Mouse (Mus musculus) forebrain, postnatal 0 days (tissue): ENCODE results near the gene Clba1. TPM values are rescaled to one million over a fixed set of nuclear protein-coding genes. Genes with fewer than 3 reads are reported as not detected.

ENCODE experiments used
- ATAC-seq: fragments of 200-750 bp; cut with Nextera tagmentation; 2 replicates; pipeline ENCODE4 v1.8.0; 2017; ENCODE audit warnings: mild to moderate bottlenecking, moderate library complexity
- DNase-seq: peaks from one replicate; pipeline ENCODE4 v3.0.0-alpha.2; 2015
- H3K27ac ChIP-seq: fragments of 300-500 bp; sonication (generic); 2 replicates; pipeline ENCODE4 v1.5.1; 2014; ENCODE audit warnings: low read depth, mild to moderate bottlenecking, antibody characterized with exemption, low read length, moderate library complexity, mixed read lengths
- H3K27me3 ChIP-seq: fragments of 300-500 bp; sonication (generic); 2 replicates; pipeline ENCODE4 v1.6.1; 2014; ENCODE audit warnings: mild to moderate bottlenecking, low read length, mixed read lengths; ENCODE audit not compliant: insufficient read depth
- H3K36me3 ChIP-seq: fragments of 300-500 bp; sonication (generic); 2 replicates; pipeline ENCODE4 v1.6.1; 2014; ENCODE audit warnings: mild to moderate bottlenecking, moderate library complexity; ENCODE audit not compliant: insufficient read depth
- H3K4me1 ChIP-seq: fragments of 300-500 bp; sonication (generic); 2 replicates; pipeline ENCODE4 v1.6.1; 2014; ENCODE audit warnings: antibody characterized with exemption; ENCODE audit not compliant: insufficient read depth
- H3K4me2 ChIP-seq: fragments of 300-500 bp; sonication (generic); 2 replicates; pipeline ENCODE4 v1.6.1; 2014; ENCODE audit warnings: low read depth, mild to moderate bottlenecking, moderate library complexity
- H3K4me3 ChIP-seq: fragments of 300-500 bp; sonication (generic); 2 replicates; pipeline ENCODE4 v1.5.1; 2014; ENCODE audit warnings: low read depth, low read length, mixed read lengths
- H3K9ac ChIP-seq: fragments of 300-500 bp; sonication (generic); 2 replicates; pipeline ENCODE4 v1.6.1; 2014; ENCODE audit warnings: mild to moderate bottlenecking
- H3K9me3 ChIP-seq: fragments of 300-500 bp; sonication (generic); 2 replicates; pipeline ENCODE4 v1.6.1; 2016; ENCODE audit warnings: low read length
- CTCF ChIP-seq: sonication (generic); IDR thresholded peaks from 2 replicates; pipeline ENCODE4 v1.5.1; 2016; ENCODE audit warnings: antibody characterized with exemption, control low read depth, low read depth
- WGBS: fragments of 180-500 bp; shearing (Covaris S2); extraction: QIAGEN DNeasy Blood & Tissue Kit; methylation state at CpG from one replicate; pipeline ENCODE4 v1.1.7; 2014; 5-methylcytosine and 5-hydroxymethylcytosine counted together
- polyA plus RNA-seq: library from polyadenylated mRNA; unstranded; fragments of >200 nt; fragmentation: Nextera tagmentation; extraction: Ambion mirVana; gene quantifications from 2 replicates; pipeline ENCODE4 v1.2.1, GENCODE M21; 2015
- total RNA-seq: library from RNA; depleted of rRNA; stranded (reverse); fragments of >200 nt; gene quantifications from 2 replicates; pipeline ENCODE4 v1.2.3, GENCODE M21; 2014

The Clba1 gene
- total and polyA plus RNA-seq, 2 experiments from 2014 or later = 19.5 to 26.1 TPM

DNA sequence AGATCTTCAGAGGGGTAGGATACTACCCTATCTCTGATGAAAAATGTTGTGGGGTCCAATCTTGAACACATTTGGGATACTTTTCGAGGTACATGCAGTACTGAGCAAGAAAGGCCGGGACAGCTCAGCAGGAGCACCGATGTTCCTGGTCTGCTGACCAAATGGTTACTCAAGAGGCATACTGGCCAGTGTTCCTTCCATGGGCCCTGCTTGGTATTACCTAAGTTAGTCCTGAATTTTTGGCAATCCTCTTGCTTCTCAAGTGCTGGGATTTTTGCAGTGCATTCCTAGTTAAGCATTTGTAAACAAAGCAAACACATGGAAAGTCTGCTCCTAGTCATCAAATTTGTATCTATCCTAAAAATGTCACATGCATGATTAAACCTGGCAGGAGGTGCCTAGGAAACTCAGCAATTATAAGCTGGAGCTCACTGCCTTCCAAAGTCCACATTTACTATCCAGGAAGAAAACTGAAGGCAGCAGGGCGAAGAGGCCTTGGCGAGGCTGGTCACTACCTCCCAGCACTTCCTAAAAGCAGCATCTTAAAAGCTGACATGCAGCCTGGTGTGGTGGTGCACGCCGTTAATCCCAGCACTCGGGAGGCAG lies 10.4 kb downstream of the Clba1 start:
- TF ChIP-seq CTCF = no peak
- no peaks in the 10 kb centered on the region for H3K27me3 ChIP-seq
- H3K9ac ChIP-seq = no peak overlapping the region
- peaks cover 54% of the 10 kb centered on the region for H3K36me3 ChIP-seq
- no peak overlapping the region for H3K4me3 ChIP-seq
- ATAC-seq (no peak), DNase-seq (no peak)
- no peaks in the 10 kb centered on the region for H3K9me3 ChIP-seq
- H3K27ac ChIP-seq = no peak overlapping the region
- 91% methylated on average over 8 of the region's 8 CpGs for WGBS
- no peak overlapping the region for H3K4me2 ChIP-seq
- H3K4me1 ChIP-seq = no peaks in the 10 kb centered on the region

DNA sequence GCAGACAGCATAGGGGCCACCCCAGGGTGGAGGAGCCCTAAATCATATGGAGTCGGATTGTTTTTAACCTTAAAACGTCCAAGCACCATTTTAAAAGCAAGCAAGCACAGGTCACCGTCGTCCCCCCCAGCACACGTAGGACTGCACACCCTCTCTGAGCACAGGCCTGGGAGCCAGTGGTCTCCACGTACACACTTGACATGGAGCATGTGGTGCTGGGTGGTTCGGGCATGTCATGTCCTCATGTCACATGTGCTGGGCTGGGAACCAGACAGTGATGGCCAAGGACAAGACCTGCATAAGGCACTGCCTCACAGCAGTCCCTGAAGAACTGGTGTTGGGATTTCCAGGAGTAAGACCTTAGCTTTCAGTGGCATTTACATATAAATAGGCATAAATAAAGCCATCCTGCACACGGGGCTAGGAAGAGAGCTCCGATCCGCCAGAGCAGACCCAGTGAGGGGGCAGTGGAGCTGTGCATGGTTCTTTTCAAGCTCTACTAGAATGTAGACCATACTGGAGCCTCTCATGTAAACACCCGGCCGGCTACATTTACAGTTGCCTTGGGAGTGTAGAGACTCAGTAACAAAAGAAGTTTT lies 11.8 kb downstream of the Clba1 start:
- no peaks in the 10 kb centered on the region for H3K27me3 ChIP-seq
- WGBS = 69% methylated on average over 12 of the region's 12 CpGs

DNA sequence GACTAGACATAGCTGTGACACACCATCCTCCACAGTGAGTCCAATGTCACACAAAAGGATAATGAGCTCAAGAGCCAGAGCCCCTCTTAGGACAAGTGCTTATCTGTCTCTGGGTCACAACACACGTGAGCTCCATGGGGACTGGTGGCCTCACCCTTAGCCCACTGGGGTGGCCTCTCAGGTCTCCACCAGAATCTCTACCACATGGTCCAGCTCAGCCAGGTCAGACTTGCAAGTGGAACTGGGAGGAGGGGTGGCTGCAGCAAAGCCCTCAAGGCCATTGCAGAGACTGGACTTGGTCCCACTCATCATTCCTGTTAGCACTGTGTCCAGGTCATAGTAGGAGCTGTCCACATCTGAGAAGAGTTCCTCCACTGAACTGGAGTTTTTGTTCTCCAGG lies 12.5 kb downstream of the Clba1 start:
- DNase-seq = no peak
- H3K36me3 ChIP-seq = peaks cover 42% of the 10 kb centered on the region
- no peak overlapping the region for H3K27ac ChIP-seq
- H3K4me1 ChIP-seq = peaks cover 4% of the 10 kb centered on the region; the same call in 1 of the 2 replicates
- no peak overlapping the region for H3K4me3 ChIP-seq
- no peaks in the 10 kb centered on the region for H3K9me3 ChIP-seq
- H3K9ac ChIP-seq = no peak overlapping the region
- ATAC-seq = no peak
- WGBS = 65% methylated on average over 1 of the region's 1 CpGs
- H3K27me3 ChIP-seq = no peaks in the 10 kb centered on the region
- no peak overlapping the region for H3K4me2 ChIP-seq
- no peak for TF ChIP-seq CTCF

More for the DNA sequence above, 11.8 kb downstream of the Clba1 start:
- no peak overlapping the region for H3K4me2 ChIP-seq
- no peak for TF ChIP-seq CTCF
- H3K36me3 ChIP-seq = peaks cover 43% of the 10 kb centered on the region
- H3K4me1 ChIP-seq = peaks cover under 1% of the 10 kb centered on the region; the same call in 1 of the 2 replicates
- ATAC-seq (no peak), DNase-seq (no peak)
- no peaks in the 10 kb centered on the region for H3K9me3 ChIP-seq
- H3K27ac ChIP-seq = no peak overlapping the region
- no peak overlapping the region for H3K4me3 ChIP-seq
- no peak overlapping the region for H3K9ac ChIP-seq

DNA sequence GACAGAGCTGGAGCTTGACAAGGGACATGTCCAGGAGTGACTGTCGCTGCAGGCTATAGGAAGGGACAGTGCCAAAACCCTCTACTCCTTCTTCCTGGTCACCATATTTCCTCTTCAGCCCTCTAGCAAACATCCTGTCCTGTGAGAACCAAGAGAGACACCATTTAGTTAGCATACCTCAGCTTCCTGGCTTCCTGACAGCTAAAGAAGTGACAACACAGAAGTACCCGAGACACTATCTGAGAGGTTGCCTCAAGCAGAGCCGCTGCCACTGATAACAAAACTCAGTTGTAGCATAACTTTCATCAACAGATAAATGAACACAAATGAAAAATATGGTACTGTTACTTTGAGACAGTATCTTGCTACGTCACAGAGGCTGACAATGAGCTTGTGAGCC lies 13.2 kb downstream of the Clba1 start:
- Histone ChIP-seq H3K9me3 (no peaks in the 10 kb centered on the region), H3K4me1 (peaks cover 4% of the 10 kb centered on the region; the same call in 1 of the 2 replicates), H3K4me2 (no peak overlapping the region), H3K27ac (no peak overlapping the region), H3K36me3 (peaks cover 47% of the 10 kb centered on the region), H3K4me3 (no peak overlapping the region), H3K27me3 (no peaks in the 10 kb centered on the region), H3K9ac (no peak overlapping the region)
- ATAC-seq = no peak
- WGBS = 85% methylated on average over 4 of the region's 4 CpGs
- TF ChIP-seq CTCF = no peak
- no peak for DNase-seq

DNA sequence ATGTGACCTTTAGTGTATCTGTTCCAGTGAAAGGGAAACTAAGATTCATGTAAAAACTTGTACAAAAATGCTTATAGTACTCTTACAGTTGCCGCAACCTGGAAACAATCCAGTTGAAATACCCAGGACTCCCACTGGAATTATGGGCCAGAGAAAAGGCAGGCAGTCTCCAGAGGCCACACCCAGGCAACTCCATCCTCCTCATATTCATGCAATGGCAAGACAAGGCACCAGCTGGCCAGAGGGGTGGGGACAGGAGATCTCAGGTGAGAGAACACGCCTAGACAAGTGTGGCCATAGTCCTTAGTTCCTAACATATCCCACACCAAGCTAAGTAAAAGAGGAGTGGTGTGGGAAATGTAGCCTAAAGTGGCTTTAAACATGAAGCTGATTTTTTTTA lies 13.9 kb downstream of the Clba1 start:
- H3K9ac ChIP-seq = no peak overlapping the region
- H3K27me3 ChIP-seq = no peaks in the 10 kb centered on the region
- H3K4me1 ChIP-seq = peaks cover 10% of the 10 kb centered on the region
- H3K4me2 ChIP-seq = no peak overlapping the region
- no peak overlapping the region for H3K4me3 ChIP-seq
- peaks cover 51% of the 10 kb centered on the region for H3K36me3 ChIP-seq
- ATAC-seq (no peak), DNase-seq (no peak)
- no peak overlapping the region for H3K27ac ChIP-seq
- 77% methylated on average over 2 of the region's 2 CpGs for WGBS
- TF ChIP-seq CTCF = no peak
- H3K9me3 ChIP-seq = no peaks in the 10 kb centered on the region

DNA sequence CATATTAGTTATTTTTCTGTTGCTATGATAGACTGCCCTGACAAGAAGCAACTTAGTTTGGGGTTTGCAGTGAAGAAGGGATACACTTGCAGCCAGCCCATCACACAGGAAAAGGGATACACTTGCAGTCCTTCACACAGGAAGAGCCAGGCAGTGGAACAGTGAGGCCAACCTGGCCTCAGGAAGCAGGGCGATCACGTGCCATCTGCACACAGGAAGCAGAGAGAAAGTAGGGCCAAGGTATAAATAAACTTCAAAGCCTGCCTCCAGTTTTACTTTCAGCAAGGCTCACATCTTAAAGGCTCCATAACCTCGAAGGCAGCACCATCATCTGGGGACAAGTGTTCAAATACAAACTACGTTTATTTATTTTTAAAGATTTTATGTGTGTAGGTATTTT lies 14.5 kb downstream of the Clba1 start:
- H3K27ac ChIP-seq = no peak overlapping the region
- H3K4me2 ChIP-seq = no peak overlapping the region
- DNase-seq (no peak), ATAC-seq (no peak)
- no peaks in the 10 kb centered on the region for H3K27me3 ChIP-seq
- peaks cover 13% of the 10 kb centered on the region for H3K4me1 ChIP-seq
- no peaks in the 10 kb centered on the region for H3K9me3 ChIP-seq
- peaks cover 46% of the 10 kb centered on the region for H3K36me3 ChIP-seq
- no peak overlapping the region for H3K9ac ChIP-seq
- no peak for TF ChIP-seq CTCF
- WGBS = 61% methylated on average over 4 of the region's 4 CpGs
- H3K4me3 ChIP-seq = no peak overlapping the region

DNA sequence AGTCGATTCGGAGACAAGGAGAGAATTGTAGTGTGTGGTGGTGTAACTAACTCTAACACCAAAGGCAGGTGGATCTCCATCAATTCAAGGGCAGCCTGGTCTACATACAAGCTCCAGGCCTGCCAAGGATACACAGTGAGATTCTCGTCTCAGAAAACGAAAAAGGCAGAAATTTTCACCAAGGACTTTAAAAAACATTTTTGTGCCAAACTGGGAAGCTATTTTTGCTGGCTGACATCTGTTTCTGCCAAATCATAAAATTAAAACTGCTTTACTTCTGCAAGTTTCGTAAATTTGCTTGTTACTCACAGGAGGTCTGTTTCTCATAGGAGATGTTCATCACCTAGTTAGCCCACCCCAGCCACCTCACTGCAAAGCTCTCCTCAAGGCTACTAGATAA lies 17.2 kb downstream of the Clba1 start:
- Histone ChIP-seq H3K9me3 (no peaks in the 10 kb centered on the region), H3K36me3 (peaks cover 21% of the 10 kb centered on the region), H3K27me3 (no peaks in the 10 kb centered on the region), H3K4me3 (no peak overlapping the region), H3K27ac (0 out of 2 replicates have a peak overlapping the region, but pooled peaks have one; percentile 35), H3K9ac (peak overlapping the region; percentile 10; the same call in 1 of the 2 replicates), H3K4me1 (peaks cover 13% of the 10 kb centered on the region), H3K4me2 (no peak overlapping the region)
- no peak for TF ChIP-seq CTCF
- WGBS = 73% methylated on average over 5 of the region's 5 CpGs
- DNase-seq (no peak), ATAC-seq (no peak)
